8 mouse cellular contexts compared by ENCODE assay signal in the genomic region with DNA sequence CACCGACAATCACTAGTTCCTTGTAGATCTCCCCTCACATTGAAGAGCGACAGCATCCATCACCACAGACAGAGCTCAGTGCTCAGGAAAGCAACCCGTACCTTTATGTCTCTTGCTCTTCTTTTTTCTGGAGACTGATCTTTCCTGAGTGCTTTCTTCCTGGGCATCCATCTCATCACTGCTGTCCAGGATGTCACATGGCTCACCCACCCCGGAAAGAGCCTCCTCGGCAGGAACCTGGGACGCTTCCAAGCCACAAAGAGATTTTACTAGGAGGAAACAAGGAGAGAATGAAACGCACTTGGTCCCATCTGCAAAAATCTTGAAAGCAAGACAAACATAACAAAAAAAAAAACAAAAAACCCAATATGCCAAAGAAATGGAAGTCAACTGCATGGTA. TPM values are rescaled to one million over a fixed set of nuclear protein-coding genes. Genes with fewer than 3 reads are reported as not detected.
A peak's percentile ranks its signal among the peaks of the same experiment; 100 is the strongest.
DNase-seq lines count a peak whose midpoint lies in the region; ATAC-seq and TF ChIP-seq lines count a peak whose summit lies in the region.

No protein-coding gene starts in this region.

- peaks cover 46% of the 10 kb centered on the region for H3K36me3 ChIP-seq in C2C12 (ENCODE audit: control insufficient read depth, insufficient read depth)
- H3K36me3 ChIP-seq in forebrain, embryonic 15.5 days: peaks cover 38% of the 10 kb centered on the region
- peaks cover 22% of the 10 kb centered on the region for H3K36me3 ChIP-seq in liver, embryonic 16.5 days (ENCODE audit: control insufficient read depth, insufficient read depth)

- peak; percentile 39 for DNase-seq in cerebellum, adult 9-11 months
- no peak for DNase-seq in cerebellum, adult 18-20 months
- DNase-seq in thymus, postnatal 0 days (ENCODE audit: low spot score): no peak
- DNase-seq in cerebellum, postnatal 4 days (ENCODE audit: low spot score in 2 of 2): no peak

- H3K79me2 ChIP-seq in C2C12 (ENCODE audit: control insufficient read depth, insufficient read depth): peaks cover 50% of the 10 kb centered on the region

- TF ChIP-seq CTCF in C2C12 (IDR thresholded peaks at IDR 0.05; ENCODE audit: control insufficient read depth, insufficient read depth, insufficient read length): no peak

- H3K79me3 ChIP-seq in C2C12 (ENCODE audit: low read depth): peaks cover 36% of the 10 kb centered on the region

- peaks cover 24% of the 10 kb centered on the region for H3K4me1 ChIP-seq in forebrain, embryonic 15.5 days
- H3K4me1 ChIP-seq in liver, embryonic 16.5 days (ENCODE audit: control insufficient read depth, low read depth, low read length): peaks cover 15% of the 10 kb centered on the region

- H3K9ac ChIP-seq in forebrain, embryonic 15.5 days (replicated peaks): peak overlapping the region; percentile 93
- H3K9ac ChIP-seq in liver, embryonic 16.5 days (ENCODE audit: low read depth, low read length): peak overlapping the region; percentile 83

- WGBS in forebrain, embryonic 15.5 days: 81% methylated on average over 7 of the region's 7 CpGs
- WGBS in liver, embryonic 16.5 days (ENCODE audit: insufficient replicate concordance): 50% methylated on average over 7 of the region's 7 CpGs

- peak overlapping the region; percentile 68 for H3K4me3 ChIP-seq in C2C12 (ENCODE audit: insufficient read depth, poor library complexity, severe bottlenecking)
- H3K4me3 ChIP-seq in forebrain, embryonic 15.5 days: peak overlapping the region; percentile 62
- peak overlapping the region; percentile 71 for H3K4me3 ChIP-seq in liver, embryonic 16.5 days (ENCODE audit: low read depth, low read length)

- no peak overlapping the region for H3K27ac ChIP-seq in forebrain, embryonic 15.5 days (replicated peaks)
- peak overlapping the region; percentile 95 for H3K27ac ChIP-seq in liver, embryonic 16.5 days (ENCODE audit: low read length)

- ATAC-seq in forebrain, embryonic 15.5 days (replicated peaks): no peak
- no peak for ATAC-seq in liver, embryonic 16.5 days (ENCODE audit: low read depth)
- no peak for ATAC-seq in cerebellum, adult (ENCODE audit: insufficient number of reproducible peaks, low FRiP score, low TSS enrichment)

- H3ac ChIP-seq in C2C12 (ENCODE audit: control insufficient read depth, insufficient read length, low read depth): no peak overlapping the region

- peak overlapping the region; percentile 86 for H3K4me2 ChIP-seq in forebrain, embryonic 15.5 days (replicated peaks)
- H3K4me2 ChIP-seq in liver, embryonic 16.5 days (ENCODE audit: low read depth, low read length): peak overlapping the region; percentile 83

- no peaks in the 10 kb centered on the region for H3K9me3 ChIP-seq in forebrain, embryonic 15.5 days
- H3K9me3 ChIP-seq in liver, embryonic 16.5 days (replicated peaks; ENCODE audit: control insufficient read depth, low read length): no peaks in the 10 kb centered on the region

- no peaks in the 10 kb centered on the region for H3K27me3 ChIP-seq in C2C12 (ENCODE audit: control insufficient read depth, insufficient read depth, insufficient read length)
- no peaks in the 10 kb centered on the region for H3K27me3 ChIP-seq in forebrain, embryonic 15.5 days
- no peaks in the 10 kb centered on the region for H3K27me3 ChIP-seq in liver, embryonic 16.5 days (ENCODE audit: control insufficient read depth, insufficient read depth, low read depth, low read length)

TF ChIP-seq in C2C12, 6 proteins besides CTCF, POLR2A, EP300 and RAD21:
- TF ChIP-seq USF1 (IDR thresholded peaks at IDR 0.05; ENCODE audit: low read depth) (peak; percentile 18), CEBPB (IDR thresholded peaks at IDR 0.05; ENCODE audit: low read depth) (no peak)

RNA-seq across cellular contexts. Expression of a gene that starts 1.1 kb away (rescaled TPM):
- polyA plus RNA-seq in C2C12 (2012; fragmentation: generic; extraction: Trizol): 85.2 TPM
- polyA plus RNA-seq in forebrain, embryonic 15.5 days (2015; fragmentation: Nextera tagmentation; extraction: Ambion mirVana): 139 and 150 TPM in 2 replicates
- polyA plus RNA-seq in liver, embryonic 16.5 days (2015; fragmentation: Nextera tagmentation; extraction: Ambion mirVana): 48.7 and 51.6 TPM in 2 replicates
- 58.0 and 64.3 TPM in 2 replicates for polyA plus RNA-seq in thymus, postnatal 0 days (2015; fragmentation: Nextera tagmentation; extraction: Ambion mirVana)

RNA-seq across cellular contexts. Expression of a gene that starts 25.1 kb away (rescaled TPM):
- not detected for polyA plus RNA-seq in C2C12 (2012; fragmentation: generic; extraction: Trizol)
- polyA plus RNA-seq in forebrain, embryonic 15.5 days (2015; fragmentation: Nextera tagmentation; extraction: Ambion mirVana): not detected in 2 replicates
- polyA plus RNA-seq in liver, embryonic 16.5 days (2015; fragmentation: Nextera tagmentation; extraction: Ambion mirVana): not detected in 2 replicates
- not detected in 2 replicates for polyA plus RNA-seq in thymus, postnatal 0 days (2015; fragmentation: Nextera tagmentation; extraction: Ambion mirVana)

RNA-seq across cellular contexts. Expression of a gene that starts 27.9 kb away (rescaled TPM):
- polyA plus RNA-seq in C2C12 (2012; fragmentation: generic; extraction: Trizol): 0.35 TPM
- polyA plus RNA-seq in forebrain, embryonic 15.5 days (2015; fragmentation: Nextera tagmentation; extraction: Ambion mirVana): 9.3 and 11.3 TPM in 2 replicates
- polyA plus RNA-seq in liver, embryonic 16.5 days (2015; fragmentation: Nextera tagmentation; extraction: Ambion mirVana): 1.7 and 2.0 TPM in 2 replicates
- polyA plus RNA-seq in thymus, postnatal 0 days (2015; fragmentation: Nextera tagmentation; extraction: Ambion mirVana): 2.1 and 3.2 TPM in 2 replicates

RNA-seq across cellular contexts. Expression of a gene that starts 44.7 kb away (rescaled TPM):
- polyA plus RNA-seq in C2C12 (2012; fragmentation: generic; extraction: Trizol): 68.4 TPM
- 19.4 and 21.7 TPM in 2 replicates for polyA plus RNA-seq in forebrain, embryonic 15.5 days (2015; fragmentation: Nextera tagmentation; extraction: Ambion mirVana)
- 18.3 and 19.2 TPM in 2 replicates for polyA plus RNA-seq in liver, embryonic 16.5 days (2015; fragmentation: Nextera tagmentation; extraction: Ambion mirVana)
- polyA plus RNA-seq in thymus, postnatal 0 days (2015; fragmentation: Nextera tagmentation; extraction: Ambion mirVana): 13.4 and 20.4 TPM in 2 replicates

RNA-seq across cellular contexts. Expression of a gene that starts 54.5 kb away (rescaled TPM):
- 65.7 TPM for polyA plus RNA-seq in C2C12 (2012; fragmentation: generic; extraction: Trizol)
- polyA plus RNA-seq in forebrain, embryonic 15.5 days (2015; fragmentation: Nextera tagmentation; extraction: Ambion mirVana): 62.6 and 63.4 TPM in 2 replicates
- polyA plus RNA-seq in liver, embryonic 16.5 days (2015; fragmentation: Nextera tagmentation; extraction: Ambion mirVana): 163 and 174 TPM in 2 replicates
- polyA plus RNA-seq in thymus, postnatal 0 days (2015; fragmentation: Nextera tagmentation; extraction: Ambion mirVana): 65.8 and 67.9 TPM in 2 replicates
